Mouse (Mus musculus) ES-E14 (cell line): ENCODE data around the gene 9130019O22Rik.

ENCODE experiments used
- MAFK ChIP-seq: IDR thresholded peaks from 2 replicates; pipeline ENCODE4 v1.6.1; 2014; ENCODE audit warnings: mild to moderate bottlenecking, low read depth, low read length, inconsistent platforms; ENCODE audit not compliant: insufficient read depth
- ZNF384 ChIP-seq: IDR thresholded peaks from 2 replicates; pipeline ENCODE4 v1.6.1; 2012; ENCODE audit warnings: low read depth, low read length, inconsistent platforms

GRCm38 (mm10) chr7:127421388-127422191 is 34.6 kb upstream of the 9130019O22Rik start, which contains the start of gene Zfp688:
- no peak for TF ChIP-seq MAFK
- TF ChIP-seq ZNF384, result no peak
